Mouse (Mus musculus) cerebellum, postnatal 10 days (tissue): Measurements from ENCODE around the gene Lst1.

ENCODE experiments used
- DNase-seq, 2 experiments: peaks; one replicate each; pipeline ENCODE4 v3.0.0; 2021; ENCODE audit warnings: mixed read lengths in 2 of 2

Lst1 gene

GRCm38 (mm10) chr17:35185639-35186611, 2.3 kb downstream of the Lst1 start:
- peak; percentile 49 to 62 for DNase-seq

GRCm38 (mm10) chr17:35180093-35180492, 8.1 kb downstream of the Lst1 start:
- no peak for DNase-seq

GRCm38 (mm10) chr17:35178528-35178927, 9.7 kb downstream of the Lst1 start:
- DNase-seq = peak; percentile 75 to 76

- no peak for DNase-seq
Observed at GRCm38 (mm10) chr17:35175968-35176367, 12.3 kb downstream of the Lst1 start, which contains the start of gene Aif1. TSS of gene Aif1 (minus strand) at chr17:35176068.

- DNase-seq = no peak
Observed at GRCm38 (mm10) chr17:35175382-35175781, 12.9 kb downstream of the Lst1 start.

- no peak for DNase-seq
Observed at GRCm38 (mm10) chr17:35174201-35174977, 13.8 kb downstream of the Lst1 start.

GRCm38 (mm10) chr17:35173329-35173728, 14.9 kb downstream of the Lst1 start:
- DNase-seq = no peak

GRCm38 (mm10) chr17:35172445-35173234, 15.6 kb downstream of the Lst1 start:
- peak in 1 of 2 experiments; percentile 43 for DNase-seq

- peak; percentile 47 to 73 for DNase-seq
Observed at GRCm38 (mm10) chr17:35168541-35169207, 19.6 kb downstream of the Lst1 start.

GRCm38 (mm10) chr17:35167794-35168193, 20.4 kb downstream of the Lst1 start:
- no peak for DNase-seq

- peak; percentile 84 to 87 for DNase-seq
Observed at GRCm38 (mm10) chr17:35166352-35167035, 21.7 kb downstream of the Lst1 start.

GRCm38 (mm10) chr17:35165451-35166155, 22.6 kb downstream of the Lst1 start:
- no peak for DNase-seq

- peak; percentile 99 for DNase-seq
Observed at GRCm38 (mm10) chr17:35164568-35165450, 23.4 kb downstream of the Lst1 start, which contains the start of gene Prrc2a. TSS of gene Prrc2a (minus strand) at chr17:35164897.

- DNase-seq = no peak
Observed at GRCm38 (mm10) chr17:35164218-35164567, 24.0 kb downstream of the Lst1 start.

- DNase-seq = peak in 1 of 2 experiments; percentile 53
Observed at GRCm38 (mm10) chr17:35163326-35164081, 24.7 kb downstream of the Lst1 start.

GRCm38 (mm10) chr17:35162730-35163129, 25.5 kb downstream of the Lst1 start:
- DNase-seq = peak; percentile 60 to 63

- DNase-seq = no peak
Observed at GRCm38 (mm10) chr17:35162121-35162520, 26.1 kb downstream of the Lst1 start.

GRCm38 (mm10) chr17:35161421-35161820, 26.8 kb downstream of the Lst1 start:
- DNase-seq = no peak

- no peak for DNase-seq
Observed at GRCm38 (mm10) chr17:35159638-35160037, 28.6 kb downstream of the Lst1 start.
